Mouse (Mus musculus): Measurements from ENCODE around the gene Blnk. TPM values are rescaled to one million over a fixed set of nuclear protein-coding genes. Genes with fewer than 3 reads are reported as not detected.

Gene Blnk
- polyA plus RNA-seq (2014; fragmentation: Nextera tagmentation; extraction: Ambion mirVana), result 0.97 and 1.5 TPM in 2 replicates

DNA sequence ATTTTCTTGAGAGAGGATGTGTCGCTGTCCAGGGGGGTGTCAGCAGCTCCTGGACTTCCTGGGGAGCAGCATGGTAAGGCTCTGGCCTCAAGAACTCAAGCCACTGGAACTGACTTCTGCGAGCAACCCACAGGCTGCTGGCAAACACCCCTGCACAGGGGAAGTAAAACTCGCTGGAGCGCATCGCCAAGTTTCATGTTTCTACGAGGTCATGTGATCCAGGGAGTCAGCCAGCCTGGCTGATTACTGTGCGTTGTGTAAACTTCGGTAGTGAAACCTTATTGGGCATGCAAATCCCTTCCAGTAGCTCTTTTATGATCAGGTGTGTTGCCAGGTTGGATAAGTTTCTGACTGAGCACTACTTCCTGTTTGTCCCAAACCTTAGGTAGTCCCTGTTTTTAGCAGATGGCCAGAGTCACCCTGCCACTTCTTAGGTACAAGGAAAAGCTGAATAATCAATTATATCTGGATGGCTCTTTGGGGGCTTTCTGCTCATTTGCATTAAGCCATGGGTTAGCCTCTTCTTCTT is at the start of gene Blnk:
Gene Blnk (minus strand): TSS at position 479 of the 529 bp plus-strand sequence.
- DNase-seq (ENCODE audit: low spot score), result peak; percentile 45
- Histone ChIP-seq H3K9ac (ENCODE audit: low read length) (no peak within 1 kb of the TSS), H3K4me2 (ENCODE audit: low read depth, severe bottlenecking) (no peak within 1 kb of the TSS), H3K9me3 (ENCODE audit: control insufficient read depth, low read length) (no peaks in the 10 kb centered on the region), H3K4me3 (ENCODE audit: low read depth, low read length) (no peak within 1 kb of the TSS), H3K27ac (replicated peaks; ENCODE audit: low read depth, low read length) (no peak within 1 kb of the TSS), H3K4me1 (ENCODE audit: control insufficient read depth, insufficient read depth, low read length) (peaks cover 10% of the 10 kb centered on the region), H3K27me3 (ENCODE audit: control insufficient read depth, insufficient read depth, low read length) (no peaks in the 10 kb centered on the region), H3K36me3 (ENCODE audit: control insufficient read depth, insufficient read depth, low read length) (no peaks in the 10 kb centered on the region)
- ATAC-seq (ENCODE audit: insufficient number of reproducible peaks, low FRiP score, low TSS enrichment, low read depth), result 0 out of 2 replicates have a peak, but pooled peaks have one; percentile 35
- 40% methylated on average over 8 of the region's 8 CpGs for WGBS

DNA sequence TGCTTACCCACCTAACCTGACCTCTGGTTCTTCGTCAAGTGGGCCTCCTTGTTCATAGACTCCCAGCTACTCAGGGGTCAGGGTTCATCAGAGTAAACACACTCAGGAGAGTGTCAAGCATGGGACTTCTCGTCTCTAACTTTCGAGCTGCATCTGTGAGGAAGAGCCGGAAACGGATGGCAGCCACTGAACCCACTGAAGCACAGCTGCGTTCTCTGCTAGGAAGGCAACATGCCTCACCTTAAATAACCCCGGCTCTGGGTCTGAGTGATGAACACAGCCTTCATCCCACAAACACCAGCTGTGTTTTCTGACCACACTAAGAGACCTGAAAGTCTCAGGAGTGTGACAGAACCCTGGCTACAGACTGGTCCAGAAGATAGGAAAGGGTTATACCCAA is 44.8 kb upstream of the Blnk start:
- Histone ChIP-seq H3K4me3 (ENCODE audit: low read depth, low read length) (no peak overlapping the region), H3K4me1 (ENCODE audit: control insufficient read depth, insufficient read depth, low read length) (no peaks in the 10 kb centered on the region), H3K27me3 (ENCODE audit: control insufficient read depth, insufficient read depth, low read length) (no peaks in the 10 kb centered on the region), H3K9ac (ENCODE audit: low read length) (no peak overlapping the region), H3K27ac (replicated peaks; ENCODE audit: low read depth, low read length) (no peak overlapping the region), H3K36me3 (ENCODE audit: control insufficient read depth, insufficient read depth, low read length) (no peaks in the 10 kb centered on the region), H3K9me3 (ENCODE audit: control insufficient read depth, low read length) (no peaks in the 10 kb centered on the region), H3K4me2 (ENCODE audit: low read depth, severe bottlenecking) (no peak overlapping the region)
- WGBS, result 83% methylated on average over 7 of the region's 7 CpGs
- DNase-seq (ENCODE audit: low spot score) (no peak), ATAC-seq (ENCODE audit: insufficient number of reproducible peaks, low FRiP score, low TSS enrichment, low read depth) (no peak)

DNA sequence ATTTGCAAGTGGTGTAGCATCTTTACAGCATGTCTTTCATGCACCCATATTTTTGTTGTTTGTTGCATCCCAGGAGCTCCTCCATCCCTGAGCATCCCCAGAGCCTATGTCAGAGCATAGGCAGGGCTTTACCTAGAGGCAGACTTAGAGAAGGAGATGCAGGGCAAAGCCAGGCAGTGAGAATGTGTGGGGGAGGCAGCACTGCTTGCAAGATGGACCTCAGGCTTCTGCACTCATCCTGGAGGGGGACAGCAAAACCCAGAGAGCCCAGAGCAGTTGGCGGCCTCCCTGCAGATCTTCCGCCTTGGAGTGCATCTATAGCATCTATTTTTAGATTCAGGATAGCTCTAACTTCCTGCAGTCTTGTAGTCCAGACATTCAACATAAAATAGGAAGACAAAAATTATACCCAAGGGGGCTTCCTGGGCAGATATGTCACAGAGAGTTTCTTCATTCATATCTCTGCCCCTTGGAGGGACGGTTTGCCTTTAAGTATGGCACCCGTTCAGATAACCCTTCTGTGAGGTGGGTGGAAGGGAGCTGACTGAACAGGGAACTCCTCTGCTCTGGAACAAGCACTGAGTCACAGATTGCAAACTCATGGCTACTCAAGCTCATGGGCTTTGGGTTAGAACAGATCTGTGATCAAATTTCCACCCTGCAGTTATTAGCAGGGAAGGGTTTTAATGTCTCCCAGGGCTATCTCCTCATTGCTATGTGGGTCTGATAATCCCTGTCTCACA is 41.6 kb upstream of the Blnk start:
- H3K4me3 ChIP-seq (ENCODE audit: low read depth, low read length), result no peak overlapping the region
- WGBS, result 86% methylated on average over 4 of the region's 4 CpGs
- no peak for ATAC-seq (ENCODE audit: insufficient number of reproducible peaks, low FRiP score, low TSS enrichment, low read depth)
- no peaks in the 10 kb centered on the region for H3K27me3 ChIP-seq (ENCODE audit: control insufficient read depth, insufficient read depth, low read length)
- no peaks in the 10 kb centered on the region for H3K4me1 ChIP-seq (ENCODE audit: control insufficient read depth, insufficient read depth, low read length)
- no peaks in the 10 kb centered on the region for H3K9me3 ChIP-seq (ENCODE audit: control insufficient read depth, low read length)
- H3K27ac ChIP-seq (replicated peaks; ENCODE audit: low read depth, low read length), result no peak overlapping the region
- H3K9ac ChIP-seq (ENCODE audit: low read length), result no peak overlapping the region
- no peak overlapping the region for H3K4me2 ChIP-seq (ENCODE audit: low read depth, severe bottlenecking)
- no peaks in the 10 kb centered on the region for H3K36me3 ChIP-seq (ENCODE audit: control insufficient read depth, insufficient read depth, low read length)
- DNase-seq (ENCODE audit: low spot score), result no peak

DNA sequence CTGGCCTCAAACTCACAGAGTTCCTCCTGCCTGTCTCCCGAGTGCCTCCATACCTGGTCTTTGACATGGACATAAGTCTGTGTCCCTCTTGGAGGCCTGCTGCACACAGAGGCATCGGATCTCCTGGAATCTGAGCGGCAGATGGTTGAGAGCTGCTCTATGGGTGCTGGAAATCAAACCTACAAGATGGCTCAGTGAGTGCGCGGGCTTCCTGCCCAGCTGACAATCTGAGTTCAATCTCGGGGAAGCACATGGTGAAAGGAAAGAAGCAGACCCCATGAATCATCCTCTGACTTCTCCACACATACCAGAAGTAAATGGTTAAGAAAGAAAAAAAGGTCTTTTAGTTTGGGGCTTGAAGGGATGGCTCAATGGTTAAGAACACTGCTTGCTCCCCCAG is 37.5 kb upstream of the Blnk start:
- H3K4me2 ChIP-seq (ENCODE audit: low read depth, severe bottlenecking), result no peak overlapping the region
- WGBS, result 88% methylated on average over 6 of the region's 6 CpGs
- ATAC-seq (ENCODE audit: insufficient number of reproducible peaks, low FRiP score, low TSS enrichment, low read depth), result no peak
- H3K9ac ChIP-seq (ENCODE audit: low read length), result no peak overlapping the region
- H3K9me3 ChIP-seq (ENCODE audit: control insufficient read depth, low read length), result no peaks in the 10 kb centered on the region
- H3K27ac ChIP-seq (replicated peaks; ENCODE audit: low read depth, low read length), result no peak overlapping the region
- no peaks in the 10 kb centered on the region for H3K27me3 ChIP-seq (ENCODE audit: control insufficient read depth, insufficient read depth, low read length)
- no peak overlapping the region for H3K4me3 ChIP-seq (ENCODE audit: low read depth, low read length)
- DNase-seq (ENCODE audit: low spot score), result no peak
- H3K36me3 ChIP-seq (ENCODE audit: control insufficient read depth, insufficient read depth, low read length), result no peaks in the 10 kb centered on the region
- no peaks in the 10 kb centered on the region for H3K4me1 ChIP-seq (ENCODE audit: control insufficient read depth, insufficient read depth, low read length)

DNA sequence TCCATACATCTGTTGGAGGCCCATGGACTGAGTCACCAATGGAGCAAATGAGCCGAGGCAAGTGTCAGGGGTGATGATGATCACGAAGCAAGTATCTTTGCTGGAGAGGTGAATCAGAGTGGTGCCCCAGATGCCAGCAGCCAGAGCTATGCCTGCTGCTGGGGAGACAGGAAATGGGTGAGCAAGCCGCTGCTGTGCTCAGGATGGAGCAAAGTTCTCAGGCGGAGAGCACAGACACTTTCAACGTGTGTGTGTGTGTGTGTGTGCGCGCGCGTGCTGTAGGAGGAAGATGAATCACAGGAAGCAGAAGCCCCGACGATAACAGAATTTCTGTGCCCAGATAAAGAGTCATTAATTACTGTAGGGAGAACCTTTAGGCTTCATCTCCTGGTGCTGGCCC is 36.7 kb upstream of the Blnk start:
- Histone ChIP-seq H3K9me3 (ENCODE audit: control insufficient read depth, low read length) (no peaks in the 10 kb centered on the region), H3K4me1 (ENCODE audit: control insufficient read depth, insufficient read depth, low read length) (no peaks in the 10 kb centered on the region), H3K27ac (replicated peaks; ENCODE audit: low read depth, low read length) (no peak overlapping the region), H3K4me2 (ENCODE audit: low read depth, severe bottlenecking) (no peak overlapping the region), H3K4me3 (ENCODE audit: low read depth, low read length) (no peak overlapping the region), H3K27me3 (ENCODE audit: control insufficient read depth, insufficient read depth, low read length) (no peaks in the 10 kb centered on the region), H3K9ac (ENCODE audit: low read length) (no peak overlapping the region), H3K36me3 (ENCODE audit: control insufficient read depth, insufficient read depth, low read length) (no peaks in the 10 kb centered on the region)
- DNase-seq (ENCODE audit: low spot score), result no peak
- 77% methylated on average over 11 of the region's 11 CpGs for WGBS
- ATAC-seq (ENCODE audit: insufficient number of reproducible peaks, low FRiP score, low TSS enrichment, low read depth), result no peak

DNA sequence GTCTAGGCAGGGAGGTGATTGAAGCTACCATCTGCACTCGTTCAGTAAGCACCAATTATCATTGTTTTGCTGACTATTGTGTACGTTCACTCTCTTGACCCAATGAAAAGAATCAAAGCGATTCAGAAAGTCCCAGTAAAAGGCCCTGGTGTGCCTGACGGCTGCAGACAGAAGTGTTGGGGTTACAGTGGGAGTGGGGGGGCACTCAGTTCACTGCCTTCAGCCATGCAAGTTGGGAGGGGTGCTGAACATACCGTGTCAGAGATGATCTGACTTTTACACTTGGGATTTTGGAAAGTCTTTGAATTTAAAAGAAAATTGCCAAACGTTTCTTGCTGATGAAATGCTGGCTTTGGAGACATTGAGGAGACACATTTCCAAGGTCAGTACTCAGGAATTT is 35.8 kb upstream of the Blnk start:
- no peaks in the 10 kb centered on the region for H3K27me3 ChIP-seq (ENCODE audit: control insufficient read depth, insufficient read depth, low read length)
- no peak overlapping the region for H3K9ac ChIP-seq (ENCODE audit: low read length)
- WGBS, result 78% methylated on average over 6 of the region's 6 CpGs
- H3K4me2 ChIP-seq (ENCODE audit: low read depth, severe bottlenecking), result no peak overlapping the region
- H3K27ac ChIP-seq (replicated peaks; ENCODE audit: low read depth, low read length), result no peak overlapping the region
- ATAC-seq (ENCODE audit: insufficient number of reproducible peaks, low FRiP score, low TSS enrichment, low read depth), result no peak
- H3K4me3 ChIP-seq (ENCODE audit: low read depth, low read length), result no peak overlapping the region
- no peak for DNase-seq (ENCODE audit: low spot score)
- no peaks in the 10 kb centered on the region for H3K9me3 ChIP-seq (ENCODE audit: control insufficient read depth, low read length)
- H3K36me3 ChIP-seq (ENCODE audit: control insufficient read depth, insufficient read depth, low read length), result no peaks in the 10 kb centered on the region
- no peaks in the 10 kb centered on the region for H3K4me1 ChIP-seq (ENCODE audit: control insufficient read depth, insufficient read depth, low read length)

DNA sequence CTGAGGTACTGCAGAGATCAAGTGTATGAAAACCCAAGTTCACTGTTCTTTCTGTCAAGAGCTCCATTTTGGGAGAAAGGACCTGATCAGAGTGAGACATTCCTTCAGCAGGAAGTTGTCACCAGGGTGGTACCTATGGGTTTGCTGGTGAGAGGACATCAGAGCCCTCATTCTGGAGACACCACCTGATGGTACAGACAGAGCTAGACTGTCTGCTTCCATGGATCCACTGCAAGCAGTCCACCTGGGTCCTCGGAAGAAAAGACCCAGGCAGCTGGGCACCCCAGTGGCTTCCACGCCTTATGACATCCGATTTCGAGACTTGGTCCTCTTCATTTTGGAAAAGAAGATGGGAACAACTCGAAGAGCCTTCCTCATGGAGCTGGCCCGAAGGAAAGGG is 34.9 kb upstream of the Blnk start, which contains the start of gene Dntt:
Gene Dntt (plus strand): TSS at position 57 of the 400 bp plus-strand sequence.
- no peak for ATAC-seq (ENCODE audit: insufficient number of reproducible peaks, low FRiP score, low TSS enrichment, low read depth)
- Histone ChIP-seq H3K9ac (ENCODE audit: low read length) (no peak within 1 kb of the TSS), H3K4me2 (ENCODE audit: low read depth, severe bottlenecking) (no peak within 1 kb of the TSS), H3K4me1 (ENCODE audit: control insufficient read depth, insufficient read depth, low read length) (no peaks in the 10 kb centered on the region), H3K27ac (replicated peaks; ENCODE audit: low read depth, low read length) (no peak within 1 kb of the TSS), H3K9me3 (ENCODE audit: control insufficient read depth, low read length) (no peaks in the 10 kb centered on the region), H3K27me3 (ENCODE audit: control insufficient read depth, insufficient read depth, low read length) (no peaks in the 10 kb centered on the region), H3K36me3 (ENCODE audit: control insufficient read depth, insufficient read depth, low read length) (no peaks in the 10 kb centered on the region), H3K4me3 (ENCODE audit: low read depth, low read length) (no peak within 1 kb of the TSS)
- WGBS, result 90% methylated on average over 6 of the region's 6 CpGs
- no peak for DNase-seq (ENCODE audit: low spot score)

DNA sequence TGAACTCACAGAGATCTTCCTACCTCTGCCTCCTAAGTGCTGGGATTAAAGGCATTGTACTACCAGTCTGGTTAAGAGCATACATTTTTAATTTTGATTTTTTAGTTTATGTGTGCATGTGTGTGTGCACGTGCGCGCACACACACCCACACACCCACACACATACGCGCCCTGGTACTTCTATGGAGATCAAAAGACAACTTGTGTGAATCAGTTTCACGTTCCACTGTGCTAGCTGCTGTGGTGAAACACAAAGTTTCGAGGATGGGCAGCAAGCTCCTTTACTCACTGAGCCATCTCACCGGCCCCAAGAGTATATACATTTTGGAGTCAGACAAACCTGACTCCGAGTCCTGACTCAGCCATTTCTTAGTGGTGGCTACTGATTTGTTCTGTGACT is 33.3 kb upstream of the Blnk start:
- DNase-seq (ENCODE audit: low spot score), result no peak
- H3K27me3 ChIP-seq (ENCODE audit: control insufficient read depth, insufficient read depth, low read length), result no peaks in the 10 kb centered on the region
- no peaks in the 10 kb centered on the region for H3K9me3 ChIP-seq (ENCODE audit: control insufficient read depth, low read length)
- H3K4me2 ChIP-seq (ENCODE audit: low read depth, severe bottlenecking), result no peak overlapping the region
- no peak for ATAC-seq (ENCODE audit: insufficient number of reproducible peaks, low FRiP score, low TSS enrichment, low read depth)
- no peaks in the 10 kb centered on the region for H3K36me3 ChIP-seq (ENCODE audit: control insufficient read depth, insufficient read depth, low read length)
- no peaks in the 10 kb centered on the region for H3K4me1 ChIP-seq (ENCODE audit: control insufficient read depth, insufficient read depth, low read length)
- no peak overlapping the region for H3K9ac ChIP-seq (ENCODE audit: low read length)
- no peak overlapping the region for H3K27ac ChIP-seq (replicated peaks; ENCODE audit: low read depth, low read length)
- H3K4me3 ChIP-seq (ENCODE audit: low read depth, low read length), result no peak overlapping the region
- 92% methylated on average over 9 of the region's 9 CpGs for WGBS

Data from limb, embryonic 11.5 days (tissue).